Mouse (Mus musculus): ENCODE data around the gene Pcna. TPM values are rescaled to one million over a fixed set of nuclear protein-coding genes. Genes with fewer than 3 reads are reported as not detected.

Gene Pcna
- total and polyA plus RNA-seq, 2 experiments from 2014 or later: 91.0 to 118 TPM

DNA sequence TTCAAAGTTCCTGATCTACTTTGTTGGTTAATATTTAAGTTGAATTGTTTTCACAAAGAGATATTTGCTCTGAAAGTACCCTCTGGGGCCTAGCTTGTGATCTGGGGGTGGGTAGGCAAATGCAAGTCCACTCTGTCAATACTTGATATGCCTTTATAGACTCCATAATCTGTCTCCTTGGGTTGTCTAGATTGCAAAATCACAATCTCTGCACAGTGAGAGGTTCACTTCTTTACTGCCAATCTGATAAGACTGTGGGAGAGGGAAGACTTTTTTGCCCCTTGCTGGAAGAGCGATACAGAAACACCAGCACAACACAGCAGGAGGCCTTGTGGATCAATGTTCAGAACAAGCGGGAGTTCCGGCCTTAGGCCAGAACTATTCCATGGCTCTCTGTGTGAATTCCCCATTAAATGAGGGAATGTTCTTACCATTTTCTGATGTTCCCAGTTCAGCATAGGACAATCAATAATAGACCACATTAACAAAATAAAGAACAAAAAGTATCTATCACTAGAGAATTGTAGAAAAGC is 20.6 kb downstream of the Pcna start:
- Histone ChIP-seq H3K9me3 (ENCODE audit: low read length) (no peaks in the 10 kb centered on the region), H3K4me3 (ENCODE audit: low read depth, low read length) (no peak overlapping the region), H3K36me3 (ENCODE audit: insufficient read depth, low read length) (no peaks in the 10 kb centered on the region), H3K27me3 (ENCODE audit: insufficient read depth, low read length) (no peaks in the 10 kb centered on the region), H3K9ac (replicated peaks; ENCODE audit: low read length, poor library complexity, severe bottlenecking) (no peak overlapping the region), H3K4me2 (ENCODE audit: low read depth, low read length, poor library complexity, severe bottlenecking) (no peak overlapping the region), H3K4me1 (ENCODE audit: insufficient read depth, low read length) (no peaks in the 10 kb centered on the region), H3K27ac (ENCODE audit: low read depth, low read length) (no peak overlapping the region)
- no peak for ATAC-seq (ENCODE audit: low FRiP score)
- no peak for TF ChIP-seq CTCF (IDR thresholded peaks at IDR 0.05)
- no peak for DNase-seq (ENCODE audit: low spot score)
- WGBS: 64% methylated on average over 3 of the region's 3 CpGs

DNA sequence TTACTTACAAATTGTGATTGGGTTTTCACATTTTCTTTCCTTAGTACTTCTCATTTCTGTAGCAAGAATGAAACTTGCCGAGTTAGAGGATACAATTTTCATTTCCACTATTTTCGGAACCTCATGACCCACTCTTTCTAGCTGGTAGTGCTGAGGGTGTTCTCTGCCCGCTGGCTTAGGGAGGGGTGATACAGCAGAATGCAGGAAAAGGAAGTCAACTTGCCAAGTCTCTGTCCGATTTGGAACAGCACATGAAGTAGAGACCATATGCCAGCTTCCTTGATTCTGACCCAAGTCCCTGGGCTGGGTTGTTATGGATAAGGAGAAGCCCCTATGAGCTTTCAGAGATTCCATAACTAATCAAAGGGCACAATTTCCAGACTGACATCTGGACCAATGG is 28.8 kb downstream of the Pcna start:
- Histone ChIP-seq H3K36me3 (ENCODE audit: insufficient read depth, low read length) (no peaks in the 10 kb centered on the region), H3K27ac (ENCODE audit: low read depth, low read length) (no peak overlapping the region), H3K4me2 (ENCODE audit: low read depth, low read length, poor library complexity, severe bottlenecking) (no peak overlapping the region), H3K4me3 (ENCODE audit: low read depth, low read length) (no peak overlapping the region), H3K9ac (replicated peaks; ENCODE audit: low read length, poor library complexity, severe bottlenecking) (no peak overlapping the region), H3K9me3 (ENCODE audit: low read length) (no peaks in the 10 kb centered on the region), H3K27me3 (ENCODE audit: insufficient read depth, low read length) (no peaks in the 10 kb centered on the region), H3K4me1 (ENCODE audit: insufficient read depth, low read length) (no peaks in the 10 kb centered on the region)
- ATAC-seq (ENCODE audit: low FRiP score) (no peak), DNase-seq (ENCODE audit: low spot score) (no peak)
- TF ChIP-seq CTCF (IDR thresholded peaks at IDR 0.05): no peak
- WGBS: 86% methylated on average over 4 of the region's 4 CpGs

DNA sequence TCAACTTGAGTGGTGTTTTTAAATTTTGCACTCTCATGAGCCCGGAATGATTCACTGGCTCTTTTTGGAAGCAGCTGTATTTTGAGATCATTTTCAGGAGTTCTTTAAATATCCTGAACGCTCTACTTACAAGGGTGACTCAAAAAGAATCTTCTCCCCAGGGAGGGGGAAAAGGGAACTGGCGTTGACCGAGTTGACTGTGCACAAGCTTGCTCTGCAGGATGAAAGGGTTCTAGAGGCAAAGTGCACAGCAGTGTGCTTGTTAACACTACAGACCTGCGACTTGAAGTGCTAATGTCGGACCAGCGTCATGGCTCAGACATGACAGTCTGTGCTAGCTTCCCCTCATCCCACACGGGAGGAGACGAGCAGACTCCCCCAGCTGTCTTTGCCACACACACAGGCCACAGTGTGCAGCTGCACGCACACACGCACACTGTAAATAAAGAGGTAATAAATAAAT is 31.5 kb downstream of the Pcna start:
- Histone ChIP-seq H3K4me3 (ENCODE audit: low read depth, low read length) (no peak overlapping the region), H3K4me1 (ENCODE audit: insufficient read depth, low read length) (no peaks in the 10 kb centered on the region), H3K36me3 (ENCODE audit: insufficient read depth, low read length) (no peaks in the 10 kb centered on the region), H3K9me3 (ENCODE audit: low read length) (no peaks in the 10 kb centered on the region), H3K4me2 (ENCODE audit: low read depth, low read length, poor library complexity, severe bottlenecking) (no peak overlapping the region), H3K27me3 (ENCODE audit: insufficient read depth, low read length) (no peaks in the 10 kb centered on the region), H3K9ac (replicated peaks; ENCODE audit: low read length, poor library complexity, severe bottlenecking) (no peak overlapping the region), H3K27ac (ENCODE audit: low read depth, low read length) (no peak overlapping the region)
- DNase-seq (ENCODE audit: low spot score) (no peak), ATAC-seq (ENCODE audit: low FRiP score) (no peak)
- no peak for TF ChIP-seq CTCF (IDR thresholded peaks at IDR 0.05)
- 58% methylated on average over 11 of the region's 11 CpGs for WGBS

DNA sequence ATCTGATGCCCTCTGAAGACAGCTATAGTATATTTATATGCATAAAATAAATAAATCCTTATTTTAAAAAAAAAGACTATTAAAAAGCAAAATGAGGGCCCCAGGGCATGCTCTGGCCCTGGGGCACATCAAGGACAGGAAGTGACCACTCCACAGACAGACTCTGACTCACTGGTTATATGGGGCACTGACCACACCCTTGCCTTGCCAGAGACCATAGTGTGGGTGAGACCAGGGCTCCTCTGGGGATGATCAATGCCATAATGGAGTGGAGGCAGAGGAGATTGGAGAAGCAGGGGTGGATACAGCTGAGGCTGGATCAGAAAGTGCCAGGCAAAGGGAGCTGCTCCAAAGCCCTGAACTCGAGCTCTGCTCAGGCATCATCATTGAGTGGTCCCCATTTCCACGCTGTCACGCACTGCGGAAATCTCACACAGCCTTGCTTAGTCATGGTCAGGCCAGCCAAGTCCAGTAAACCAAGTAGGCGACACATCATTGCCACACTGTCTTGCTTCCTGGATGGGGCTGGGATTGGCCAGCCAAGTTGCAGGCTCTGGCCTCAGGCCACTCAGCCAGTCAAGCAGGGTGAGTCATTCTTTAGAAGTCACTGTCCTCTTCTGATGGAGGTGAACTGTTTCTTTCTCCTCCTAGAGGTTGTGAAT is 41.0 kb downstream of the Pcna start:
- no peaks in the 10 kb centered on the region for H3K9me3 ChIP-seq (ENCODE audit: low read length)
- H3K27me3 ChIP-seq (ENCODE audit: insufficient read depth, low read length): no peaks in the 10 kb centered on the region
- no peaks in the 10 kb centered on the region for H3K4me1 ChIP-seq (ENCODE audit: insufficient read depth, low read length)
- no peak overlapping the region for H3K9ac ChIP-seq (replicated peaks; ENCODE audit: low read length, poor library complexity, severe bottlenecking)
- no peak overlapping the region for H3K4me2 ChIP-seq (ENCODE audit: low read depth, low read length, poor library complexity, severe bottlenecking)
- no peak for ATAC-seq (ENCODE audit: low FRiP score)
- H3K27ac ChIP-seq (ENCODE audit: low read depth, low read length): no peak overlapping the region
- TF ChIP-seq CTCF (IDR thresholded peaks at IDR 0.05): no peak
- WGBS: 87% methylated on average over 5 of the region's 5 CpGs
- H3K36me3 ChIP-seq (ENCODE audit: insufficient read depth, low read length): no peaks in the 10 kb centered on the region
- DNase-seq (ENCODE audit: low spot score): no peak
- no peak overlapping the region for H3K4me3 ChIP-seq (ENCODE audit: low read depth, low read length)

DNA sequence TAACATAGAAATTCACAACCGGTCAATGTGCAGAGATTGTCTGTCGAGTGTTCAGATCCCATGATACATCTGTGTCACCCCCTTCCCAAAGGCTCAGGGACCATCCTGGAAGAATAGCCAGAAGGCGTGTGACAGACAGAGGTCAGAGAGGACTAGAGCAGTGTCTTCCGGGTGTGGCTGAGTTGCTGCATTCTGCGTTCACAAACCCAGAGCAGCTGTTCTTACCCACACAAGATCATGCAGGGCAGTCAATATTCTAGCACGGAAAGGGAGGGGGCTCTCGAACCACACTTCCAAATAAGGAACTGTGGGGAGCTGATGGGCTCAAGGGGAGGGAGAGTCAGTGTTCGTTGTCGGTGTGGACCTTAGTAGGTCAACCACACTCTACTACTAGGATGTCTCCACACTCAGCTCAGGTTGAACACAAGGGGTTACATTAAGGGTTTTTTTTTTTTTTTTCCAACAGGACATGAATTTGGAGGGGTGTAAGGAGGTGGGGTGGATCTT is 42.3 kb downstream of the Pcna start:
- Histone ChIP-seq H3K4me2 (ENCODE audit: low read depth, low read length, poor library complexity, severe bottlenecking) (no peak overlapping the region), H3K27ac (ENCODE audit: low read depth, low read length) (no peak overlapping the region), H3K4me3 (ENCODE audit: low read depth, low read length) (no peak overlapping the region), H3K9ac (replicated peaks; ENCODE audit: low read length, poor library complexity, severe bottlenecking) (no peak overlapping the region), H3K36me3 (ENCODE audit: insufficient read depth, low read length) (no peaks in the 10 kb centered on the region), H3K27me3 (ENCODE audit: insufficient read depth, low read length) (no peaks in the 10 kb centered on the region), H3K9me3 (ENCODE audit: low read length) (no peaks in the 10 kb centered on the region), H3K4me1 (ENCODE audit: insufficient read depth, low read length) (no peaks in the 10 kb centered on the region)
- DNase-seq (ENCODE audit: low spot score): no peak
- WGBS: 88% methylated on average over 9 of the region's 9 CpGs
- TF ChIP-seq CTCF (IDR thresholded peaks at IDR 0.05): no peak
- no peak for ATAC-seq (ENCODE audit: low FRiP score)

DNA sequence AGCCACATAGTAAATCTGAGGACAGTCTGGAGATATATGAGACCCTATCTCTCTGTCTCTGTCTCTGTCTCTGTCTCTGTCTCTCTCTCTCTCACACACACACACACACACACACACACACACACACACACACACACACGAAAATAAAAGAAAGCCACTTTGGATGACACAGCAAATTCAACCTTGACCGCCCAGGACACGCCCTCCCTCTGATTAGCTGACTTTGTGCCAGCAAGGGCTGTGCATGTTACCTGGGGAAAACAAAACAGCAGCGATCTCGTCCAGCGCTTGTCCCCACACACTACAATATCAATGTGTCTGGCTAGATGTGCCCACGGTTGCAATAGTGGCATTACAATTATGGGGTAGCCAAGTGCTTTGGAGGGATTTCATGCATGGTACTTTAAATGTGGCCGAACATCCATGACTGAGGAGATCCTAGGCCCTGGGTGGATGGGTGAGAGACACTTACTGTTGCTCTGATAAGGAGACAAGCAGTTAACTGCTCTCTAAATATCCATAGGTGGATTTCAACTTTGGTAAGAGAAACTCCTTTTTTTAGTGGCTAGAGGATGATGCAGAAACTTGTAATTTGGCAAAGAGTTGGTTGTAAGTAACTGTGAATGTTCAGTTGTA is 44.8 kb downstream of the Pcna start:
- 86% methylated on average over 8 of the region's 8 CpGs for WGBS

More for the DNA sequence above, 44.8 kb downstream of the Pcna start:
- Histone ChIP-seq H3K27ac (ENCODE audit: low read depth, low read length) (no peak overlapping the region), H3K36me3 (ENCODE audit: insufficient read depth, low read length) (no peaks in the 10 kb centered on the region), H3K4me3 (ENCODE audit: low read depth, low read length) (no peak overlapping the region), H3K4me2 (ENCODE audit: low read depth, low read length, poor library complexity, severe bottlenecking) (no peak overlapping the region), H3K9ac (replicated peaks; ENCODE audit: low read length, poor library complexity, severe bottlenecking) (no peak overlapping the region), H3K27me3 (ENCODE audit: insufficient read depth, low read length) (no peaks in the 10 kb centered on the region), H3K9me3 (ENCODE audit: low read length) (no peaks in the 10 kb centered on the region), H3K4me1 (ENCODE audit: insufficient read depth, low read length) (no peaks in the 10 kb centered on the region)
- TF ChIP-seq CTCF (IDR thresholded peaks at IDR 0.05): no peak
- ATAC-seq (ENCODE audit: low FRiP score): no peak
- no peak for DNase-seq (ENCODE audit: low spot score)
